Comparison of ENCODE assay signal across 9 mouse cellular contexts in genomic region chr8:123211876-123212275, GRCm38 (mm10). TPM values are rescaled to one million over a fixed set of nuclear protein-coding genes. Genes with fewer than 3 reads are reported as not detected.
DNase-seq lines count a peak whose midpoint lies in the region; ATAC-seq and TF ChIP-seq lines count a peak whose summit lies in the region.
"Had no signal": no experiment of that assay in that cellular context is flagged by ENCODE, and none has a peak within 500 bp of the region (broad histone marks: within the 10 kb centered on the region; RNA-seq: fewer than 3 reads in every experiment).

No protein-coding gene starts in this region.

- H3ac ChIP-seq in myocyte (ENCODE audit: control insufficient read depth, insufficient read length) = peak overlapping the region; percentile 63

- peaks cover 15% of the 10 kb centered on the region for H3K79me2 ChIP-seq in myocyte (ENCODE audit: control insufficient read depth, insufficient read depth)

- no peak for ATAC-seq in kidney, postnatal 0 days (replicated peaks; ENCODE audit: low FRiP score, low read depth)
- ATAC-seq in hindbrain, postnatal 0 days = no peak

- DNase-seq in kidney, postnatal 0 days (ENCODE audit: low spot score) = no peak
- no peak for DNase-seq in kidney, adult 18-20 months
- DNase-seq in hindbrain, postnatal 0 days (ENCODE audit: low spot score) = no peak
- no peak for DNase-seq in frontal cortex, postnatal 36 days (ENCODE audit: low spot score in 2 of 2)
- DNase-seq in right cerebral cortex, adult 2 months (ENCODE audit: low spot score in 2 of 2) = no peak
- DNase-seq in frontal cortex, postnatal 10 days (ENCODE audit: low spot score in 2 of 2) = no peak
- DNase-seq: adrenal gland, adult 8-10 months had no signal

- H3K4me1 ChIP-seq in kidney, postnatal 0 days (replicated peaks; ENCODE audit: insufficient read depth, low read length) = peaks cover 14% of the 10 kb centered on the region
- H3K4me1 ChIP-seq in bone marrow macrophage, adult 2 months (ENCODE audit: control insufficient read depth, insufficient read depth, low read length) = peaks cover 9% of the 10 kb centered on the region
- peaks cover 13% of the 10 kb centered on the region for H3K4me1 ChIP-seq in hindbrain, postnatal 0 days (ENCODE audit: insufficient read depth, low read length)

- peak overlapping the region; percentile 95 for H3K4me3 ChIP-seq in kidney, postnatal 0 days (replicated peaks; ENCODE audit: low read depth, low read length)
- peak overlapping the region; percentile 96 for H3K4me3 ChIP-seq in bone marrow macrophage, adult 2 months (ENCODE audit: insufficient read depth, low read length)
- H3K4me3 ChIP-seq in hindbrain, postnatal 0 days (ENCODE audit: low read length) = peak overlapping the region; percentile 97
- peak overlapping the region; percentile 85 for H3K4me3 ChIP-seq in myocyte

- H3K4me2 ChIP-seq in kidney, postnatal 0 days (ENCODE audit: low read length) = peak overlapping the region; percentile 88
- H3K4me2 ChIP-seq in hindbrain, postnatal 0 days (ENCODE audit: low read depth, low read length) = peak overlapping the region; percentile 95
- H3K4me2 ChIP-seq in myocyte (ENCODE audit: low read depth) = peak overlapping the region; percentile 89

- no peak for TF ChIP-seq CTCF in kidney, postnatal 0 days (IDR thresholded peaks at IDR 0.05; ENCODE audit: low read depth)
- TF ChIP-seq CTCF in bone marrow macrophage, adult 2 months (IDR thresholded peaks at IDR 0.05; ENCODE audit: low read depth, low read length) = no peak
- no peak for TF ChIP-seq CTCF in hindbrain, postnatal 0 days (IDR thresholded peaks at IDR 0.05; ENCODE audit: low read depth)

- H3K9ac ChIP-seq in kidney, postnatal 0 days (ENCODE audit: low read depth, low read length) = peak overlapping the region; percentile 97
- peak overlapping the region; percentile 99 for H3K9ac ChIP-seq in hindbrain, postnatal 0 days (replicated peaks; ENCODE audit: low read length)

- H3K36me3 ChIP-seq in kidney, postnatal 0 days (ENCODE audit: insufficient read depth, low read length) = peaks cover 17% of the 10 kb centered on the region
- H3K36me3 ChIP-seq in hindbrain, postnatal 0 days (ENCODE audit: insufficient read depth, low read length) = peaks cover 28% of the 10 kb centered on the region; the same call in 1 of the 2 replicates
- H3K36me3 ChIP-seq in myocyte (ENCODE audit: control insufficient read depth, insufficient read depth) = peaks cover 15% of the 10 kb centered on the region

- WGBS in kidney, postnatal 0 days = 31% methylated on average over 10 of the region's 10 CpGs
- 51% methylated on average over 10 of the region's 10 CpGs for WGBS in hindbrain, postnatal 0 days

- TF ChIP-seq POLR2A in bone marrow macrophage, adult 2 months (IDR thresholded peaks at IDR 0.05; ENCODE audit: borderline replicate concordance, low read depth, low read length) = no peak
- no peak for TF ChIP-seq POLR2A in myocyte (IDR thresholded peaks at IDR 0.05; ENCODE audit: insufficient read length, low read depth)

- H3K9me3 ChIP-seq in kidney, postnatal 0 days (replicated peaks; ENCODE audit: low read length) = no peaks in the 10 kb centered on the region
- H3K9me3 ChIP-seq in hindbrain, postnatal 0 days (ENCODE audit: low read length) = no peaks in the 10 kb centered on the region

- H3K27me3 ChIP-seq in kidney, postnatal 0 days (ENCODE audit: insufficient read depth, low read length) = no peaks in the 10 kb centered on the region
- H3K27me3 ChIP-seq in hindbrain, postnatal 0 days (ENCODE audit: insufficient read depth, low read length) = no peaks in the 10 kb centered on the region
- H3K27me3 ChIP-seq in myocyte (ENCODE audit: control insufficient read depth, insufficient read depth, insufficient read length) = no peaks in the 10 kb centered on the region

- peak overlapping the region; percentile 80 for H3K27ac ChIP-seq in kidney, postnatal 0 days
- H3K27ac ChIP-seq in bone marrow macrophage, adult 2 months (ENCODE audit: insufficient read depth, low read depth, low read length) = no peak overlapping the region
- peak overlapping the region; percentile 78; the same call in 1 of the 2 replicates for H3K27ac ChIP-seq in hindbrain, postnatal 0 days

TF ChIP-seq in myocyte, 11 proteins besides CTCF, POLR2A, EP300 and RAD21:
- TF ChIP-seq MYOG (IDR thresholded peaks at IDR 0.05; ENCODE audit: control insufficient read depth in 1 of 3, insufficient read depth in 1 of 3, insufficient read length in 2 of 3, low read depth in 2 of 3) = no peak

RNA-seq across cellular contexts. Expression of gene Chmp1a, which starts 0.7 kb away (rescaled TPM):
- 126 and 138 TPM in 2 replicates for polyA plus RNA-seq in kidney, postnatal 0 days (2015; fragmentation: Nextera tagmentation; extraction: Ambion mirVana)
- 97.2 and 102 TPM in 2 replicates for polyA plus RNA-seq in bone marrow macrophage, adult 2 months (2012; ENCODE audit: insufficient read depth, insufficient read length, missing spikeins)
- total RNA-seq in hindbrain, postnatal 0 days (2014; rRNA removed) = 193 and 194 TPM in 2 replicates
- 203 and 208 TPM in 2 replicates for polyA plus RNA-seq in hindbrain, postnatal 0 days (2015; fragmentation: Nextera tagmentation; extraction: Ambion mirVana)
- 114 TPM for polyA plus RNA-seq in myocyte (2012; fragmentation: generic; extraction: Trizol)

RNA-seq across cellular contexts. Expression of gene Spata33, which starts 0.8 kb away (rescaled TPM):
- polyA plus RNA-seq in kidney, postnatal 0 days (2015; fragmentation: Nextera tagmentation; extraction: Ambion mirVana) = 7.1 and 8.2 TPM in 2 replicates
- polyA plus RNA-seq in bone marrow macrophage, adult 2 months (2012; ENCODE audit: insufficient read depth, insufficient read length, missing spikeins) = 0.87 and 1.4 TPM in 2 replicates
- 3.3 and 5.5 TPM in 2 replicates for total RNA-seq in hindbrain, postnatal 0 days (2014; rRNA removed)
- 8.0 and 8.3 TPM in 2 replicates for polyA plus RNA-seq in hindbrain, postnatal 0 days (2015; fragmentation: Nextera tagmentation; extraction: Ambion mirVana)
- polyA plus RNA-seq in myocyte (2012; fragmentation: generic; extraction: Trizol) = 2.5 TPM

RNA-seq across cellular contexts. Expression of gene Cdk10, which starts 12.8 kb away (rescaled TPM):
- polyA plus RNA-seq in kidney, postnatal 0 days (2015; fragmentation: Nextera tagmentation; extraction: Ambion mirVana) = 28.7 and 29.2 TPM in 2 replicates
- 35.5 and 36.1 TPM in 2 replicates for polyA plus RNA-seq in bone marrow macrophage, adult 2 months (2012; ENCODE audit: insufficient read depth, insufficient read length, missing spikeins)
- 56.1 and 91.8 TPM in 2 replicates for total RNA-seq in hindbrain, postnatal 0 days (2014; rRNA removed)
- polyA plus RNA-seq in hindbrain, postnatal 0 days (2015; fragmentation: Nextera tagmentation; extraction: Ambion mirVana) = 52.9 and 56.3 TPM in 2 replicates
- polyA plus RNA-seq in myocyte (2012; fragmentation: generic; extraction: Trizol) = 31.0 TPM

RNA-seq across cellular contexts. Expression of gene Spata2l, which starts 24.2 kb away (rescaled TPM):
- polyA plus RNA-seq in kidney, postnatal 0 days (2015; fragmentation: Nextera tagmentation; extraction: Ambion mirVana) = 6.1 and 8.2 TPM in 2 replicates
- polyA plus RNA-seq in bone marrow macrophage, adult 2 months (2012; ENCODE audit: insufficient read depth, insufficient read length, missing spikeins) = 8.2 and 11.2 TPM in 2 replicates
- 19.4 and 21.2 TPM in 2 replicates for total RNA-seq in hindbrain, postnatal 0 days (2014; rRNA removed)
- 13.4 and 15.8 TPM in 2 replicates for polyA plus RNA-seq in hindbrain, postnatal 0 days (2015; fragmentation: Nextera tagmentation; extraction: Ambion mirVana)
- 1.1 TPM for polyA plus RNA-seq in myocyte (2012; fragmentation: generic; extraction: Trizol)

RNA-seq across cellular contexts. Expression of gene Dpep1, which starts 25.8 kb away (rescaled TPM):
- polyA plus RNA-seq in kidney, postnatal 0 days (2015; fragmentation: Nextera tagmentation; extraction: Ambion mirVana) = 29.4 and 33.9 TPM in 2 replicates
- polyA plus RNA-seq in bone marrow macrophage, adult 2 months (2012; ENCODE audit: insufficient read depth, insufficient read length, missing spikeins) = not detected in 2 replicates
- total RNA-seq in hindbrain, postnatal 0 days (2014; rRNA removed) = 1.2 and 1.8 TPM in 2 replicates
- polyA plus RNA-seq in hindbrain, postnatal 0 days (2015; fragmentation: Nextera tagmentation; extraction: Ambion mirVana) = 0.84 and 1.0 TPM in 2 replicates
- polyA plus RNA-seq in myocyte (2012; fragmentation: generic; extraction: Trizol) = 12.9 TPM
